8 mouse cellular contexts compared by ENCODE assay signal in genomic region chr11:117541205-117541884, GRCm38 (mm10). TPM values are rescaled to one million over a fixed set of nuclear protein-coding genes. Genes with fewer than 3 reads are reported as not detected.
DNase-seq lines count a peak whose midpoint lies in the region; ATAC-seq and TF ChIP-seq lines count a peak whose summit lies in the region.

No protein-coding gene starts in this region.

- H3K4me1 ChIP-seq in embryonic facial prominence, embryonic 12.5 days = peaks cover 26% of the 10 kb centered on the region
- H3K4me1 ChIP-seq in hindbrain, embryonic 12.5 days = peaks cover 45% of the 10 kb centered on the region
- H3K4me1 ChIP-seq in limb, embryonic 11.5 days (ENCODE audit: control insufficient read depth, insufficient read depth, low read length) = peaks cover 19% of the 10 kb centered on the region; the same call in 1 of the 2 replicates
- peaks cover 16% of the 10 kb centered on the region for H3K4me1 ChIP-seq in neural tube, embryonic 14.5 days (ENCODE audit: control insufficient read depth, insufficient read depth, low read length)

- H3K9ac ChIP-seq in embryonic facial prominence, embryonic 12.5 days = no peak overlapping the region
- H3K9ac ChIP-seq in hindbrain, embryonic 12.5 days = no peak overlapping the region
- no peak overlapping the region for H3K9ac ChIP-seq in limb, embryonic 11.5 days (ENCODE audit: low read length)
- H3K9ac ChIP-seq in neural tube, embryonic 14.5 days (replicated peaks; ENCODE audit: low read depth, low read length) = no peak overlapping the region

- no peak overlapping the region for H3K4me2 ChIP-seq in embryonic facial prominence, embryonic 12.5 days (replicated peaks)
- H3K4me2 ChIP-seq in hindbrain, embryonic 12.5 days (replicated peaks) = peak overlapping the region; percentile 28; the same call in 1 of the 2 replicates
- H3K4me2 ChIP-seq in limb, embryonic 11.5 days (ENCODE audit: low read depth, severe bottlenecking) = no peak overlapping the region
- H3K4me2 ChIP-seq in neural tube, embryonic 14.5 days (ENCODE audit: low read depth, low read length) = 0 out of 2 replicates have a peak overlapping the region, but pooled peaks have one; percentile 12

- H3K4me3 ChIP-seq in left cerebral cortex, adult 2 months = no peak overlapping the region
- no peak overlapping the region for H3K4me3 ChIP-seq in embryonic facial prominence, embryonic 12.5 days
- no peak overlapping the region for H3K4me3 ChIP-seq in hindbrain, embryonic 12.5 days
- H3K4me3 ChIP-seq in limb, embryonic 11.5 days (ENCODE audit: low read depth, low read length) = no peak overlapping the region
- no peak overlapping the region for H3K4me3 ChIP-seq in neural tube, embryonic 14.5 days (ENCODE audit: low read depth, low read length)

- TF ChIP-seq CTCF in left cerebral cortex, adult 2 months (IDR thresholded peaks at IDR 0.05) = no peak; the same call in 1 of the 2 replicates

- 0 out of 2 replicates have a peak, but pooled peaks cover 3% of the 10 kb centered on the region for H3K27me3 ChIP-seq in embryonic facial prominence, embryonic 12.5 days
- no peaks in the 10 kb centered on the region; the same call in 1 of the 2 replicates for H3K27me3 ChIP-seq in hindbrain, embryonic 12.5 days
- H3K27me3 ChIP-seq in limb, embryonic 11.5 days (ENCODE audit: control insufficient read depth, insufficient read depth, low read length) = no peaks in the 10 kb centered on the region
- H3K27me3 ChIP-seq in neural tube, embryonic 14.5 days (ENCODE audit: control insufficient read depth, insufficient read depth, low read length) = no peaks in the 10 kb centered on the region

- 6% methylated on average over 6 of the region's 6 CpGs for WGBS in embryonic facial prominence, embryonic 12.5 days
- WGBS in hindbrain, embryonic 12.5 days = 3% methylated on average over 6 of the region's 6 CpGs
- 6% methylated on average over 6 of the region's 6 CpGs for WGBS in limb, embryonic 11.5 days
- WGBS in neural tube, embryonic 14.5 days = 4% methylated on average over 6 of the region's 6 CpGs

- peak overlapping the region; percentile 51; the same call in 1 of the 2 replicates for H3K27ac ChIP-seq in left cerebral cortex, adult 2 months
- 0 out of 2 replicates have a peak overlapping the region, but pooled peaks have one; percentile 54 for H3K27ac ChIP-seq in embryonic facial prominence, embryonic 12.5 days
- H3K27ac ChIP-seq in hindbrain, embryonic 12.5 days = peak overlapping the region; percentile 88
- H3K27ac ChIP-seq in limb, embryonic 11.5 days (replicated peaks; ENCODE audit: low read depth, low read length) = no peak overlapping the region
- peak overlapping the region; percentile 80 for H3K27ac ChIP-seq in neural tube, embryonic 14.5 days (ENCODE audit: low read depth, low read length)

- H3K36me3 ChIP-seq in embryonic facial prominence, embryonic 12.5 days = no peaks in the 10 kb centered on the region
- H3K36me3 ChIP-seq in hindbrain, embryonic 12.5 days = no peaks in the 10 kb centered on the region
- no peaks in the 10 kb centered on the region for H3K36me3 ChIP-seq in limb, embryonic 11.5 days (ENCODE audit: control insufficient read depth, insufficient read depth, low read length)
- H3K36me3 ChIP-seq in neural tube, embryonic 14.5 days (ENCODE audit: control insufficient read depth, insufficient read depth, low read length) = no peaks in the 10 kb centered on the region

- no peak for ATAC-seq in embryonic facial prominence, embryonic 12.5 days (ENCODE audit: insufficient number of reproducible peaks, insufficient read depth, low FRiP score, low TSS enrichment)
- ATAC-seq in hindbrain, embryonic 12.5 days (ENCODE audit: low FRiP score) = peak; percentile 53
- ATAC-seq in limb, embryonic 11.5 days (ENCODE audit: insufficient number of reproducible peaks, low FRiP score, low TSS enrichment, low read depth) = no peak
- ATAC-seq in neural tube, embryonic 14.5 days (ENCODE audit: low read depth) = peak; percentile 62; the same call in 1 of the 2 replicates

- no peaks in the 10 kb centered on the region for H3K9me3 ChIP-seq in embryonic facial prominence, embryonic 12.5 days
- no peaks in the 10 kb centered on the region for H3K9me3 ChIP-seq in hindbrain, embryonic 12.5 days (replicated peaks)
- H3K9me3 ChIP-seq in limb, embryonic 11.5 days (ENCODE audit: control insufficient read depth, low read length) = no peaks in the 10 kb centered on the region
- H3K9me3 ChIP-seq in neural tube, embryonic 14.5 days (ENCODE audit: control insufficient read depth, low read length) = no peaks in the 10 kb centered on the region

- DNase-seq in left cerebral cortex, adult 2 months (ENCODE audit: extremely low spot score in 1 of 2, low spot score in 2 of 2) = peak in 1 of 2 experiments; percentile 48
- DNase-seq in left cerebral cortex, postnatal 36 days (ENCODE audit: low spot score in 2 of 2) = no peak
- DNase-seq in limb, embryonic 11.5 days (ENCODE audit: low spot score) = peak; percentile 80
- no peak for DNase-seq in B cell, adult 2 months
- no peak for DNase-seq in urinary bladder, postnatal 4 days (ENCODE audit: low spot score in 2 of 2)

- intact Hi-C loops in left cerebral cortex, adult 2 months (cut with DNase I) = no loop called here
- intact Hi-C loops in left cerebral cortex, postnatal 36 days (cut with DNase I) = no loop called here

RNA-seq across cellular contexts. Expression of gene Gm11733, which starts 57.2 kb away (rescaled TPM):
- total RNA-seq in left cerebral cortex, adult 2 months (2021) = under 1 TPM in 1 of 2 experiments, not detected in 1; 0.18 TPM
- under 1 TPM in 1 of 2 experiments, not detected in 1; 0.22 TPM for total RNA-seq in left cerebral cortex, postnatal 36 days (2021)
- polyA plus RNA-seq in embryonic facial prominence, embryonic 12.5 days (2016; fragmentation: Nextera tagmentation; extraction: Ambion mirVana) = not detected in 2 replicates
- polyA plus RNA-seq in hindbrain, embryonic 12.5 days (2016; fragmentation: Nextera tagmentation; extraction: Ambion mirVana) = not detected in 2 replicates
- polyA plus RNA-seq in limb, embryonic 11.5 days (2014; fragmentation: Nextera tagmentation; extraction: Ambion mirVana) = not detected in 2 replicates
- not detected in 2 replicates for polyA plus RNA-seq in neural tube, embryonic 14.5 days (2014; fragmentation: Nextera tagmentation; extraction: Ambion mirVana)

Comparison
In these comparisons a context has a peak if more than half of its experiments do, and no peak if none do; other contexts are left out.
1. ATAC-seq: peak in hindbrain, embryonic 12.5 days (single experiment) and neural tube, embryonic 14.5 days (single experiment); none in embryonic facial prominence, embryonic 12.5 days (single experiment) and limb, embryonic 11.5 days (single experiment).
2. H3K4me2 ChIP-seq: peak in hindbrain, embryonic 12.5 days (single experiment) and neural tube, embryonic 14.5 days (single experiment); none in embryonic facial prominence, embryonic 12.5 days (single experiment) and limb, embryonic 11.5 days (single experiment).